Mouse (Mus musculus) liver, embryonic 15.5 days (tissue): Measurements from ENCODE around the gene Asxl1. TPM values are rescaled to one million over a fixed set of nuclear protein-coding genes. Genes with fewer than 3 reads are reported as not detected.
A peak's percentile ranks its signal among the peaks of the same experiment; 100 is the strongest.

ENCODE experiments used
- ATAC-seq: fragments of 200-750 bp; cut with Nextera tagmentation; 2 replicates; pipeline ENCODE4 v1.8.0; 2017; ENCODE audit warnings: moderate number of reproducible peaks, mild to moderate bottlenecking, moderate library complexity; ENCODE audit not compliant: insufficient read depth
- H3K27ac ChIP-seq: fragments of 300-500 bp; sonication (generic); replicated peaks from 2 replicates; pipeline ENCODE4 v1.5.1; 2015; ENCODE audit warnings: mild to moderate bottlenecking, inconsistent platforms
- H3K27me3 ChIP-seq: fragments of 300-500 bp; sonication (generic); 2 replicates; pipeline ENCODE4 v1.6.1; 2015; ENCODE audit warnings: mild to moderate bottlenecking, inconsistent platforms
- H3K36me3 ChIP-seq: fragments of 300-500 bp; sonication (generic); replicated peaks from 2 replicates; pipeline ENCODE4 v1.6.1; 2015; ENCODE audit warnings: moderate library complexity, mild to moderate bottlenecking, inconsistent platforms
- H3K4me1 ChIP-seq: fragments of 300-500 bp; sonication (generic); replicated peaks from 2 replicates; pipeline ENCODE4 v1.6.1; 2015; ENCODE audit warnings: inconsistent platforms
- H3K4me2 ChIP-seq: fragments of 300-500 bp; sonication (generic); 2 replicates; pipeline ENCODE4 v1.6.1; 2015; ENCODE audit warnings: moderate library complexity, mild to moderate bottlenecking, inconsistent platforms
- H3K4me3 ChIP-seq: fragments of 300-500 bp; sonication (generic); replicated peaks from 2 replicates; pipeline ENCODE4 v1.5.1; 2015; ENCODE audit warnings: mild to moderate bottlenecking, inconsistent platforms
- H3K9ac ChIP-seq: fragments of 300-500 bp; sonication (generic); 2 replicates; pipeline ENCODE4 v1.6.1; 2015; ENCODE audit warnings: moderate library complexity, mild to moderate bottlenecking, inconsistent platforms
- H3K9me3 ChIP-seq: fragments of 300-500 bp; sonication (generic); replicated peaks from 2 replicates; pipeline ENCODE4 v1.6.1; 2016; ENCODE audit warnings: inconsistent platforms
- WGBS: fragments of 180-500 bp; shearing (Covaris S2); methylation state at CpG from one replicate; pipeline ENCODE4 v1.1.7; 2015; ENCODE audit warnings: mixed read lengths; ENCODE audit not compliant: insufficient replicate concordance; 5-methylcytosine and 5-hydroxymethylcytosine counted together
- polyA plus RNA-seq: library from polyadenylated mRNA; unstranded; fragments of >200 nt; fragmentation: Nextera tagmentation; extraction: Ambion mirVana; gene quantifications from 2 replicates; pipeline ENCODE4 v1.2.1, GENCODE M21; 2015

Gene Asxl1
- polyA plus RNA-seq, 1 experiment from 2014 or later: 6.4 TPM

DNA sequence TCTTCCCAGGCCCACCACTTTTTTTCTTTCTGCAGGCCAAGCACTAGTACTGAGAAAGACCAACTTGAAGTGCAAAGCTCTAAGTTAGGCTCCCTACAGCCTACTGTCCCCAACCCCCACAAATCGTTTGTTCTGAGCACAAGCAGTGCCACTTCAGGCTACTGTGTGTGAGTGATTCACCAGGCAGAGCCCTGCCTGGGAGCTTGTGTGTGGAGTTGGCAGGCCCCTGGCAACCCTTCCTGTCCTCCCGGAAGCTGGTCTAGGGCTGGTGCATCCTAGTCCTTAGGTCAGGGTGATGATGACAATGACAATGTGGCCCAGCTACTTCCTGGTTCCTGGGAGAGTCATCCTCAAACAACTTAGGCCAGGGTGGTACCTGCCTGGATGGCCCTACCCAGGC lies 82.9 kb downstream of the Asxl1 start:
- H3K36me3 ChIP-seq: peaks cover 58% of the 10 kb centered on the region
- WGBS: 51% methylated on average over 2 of the region's 2 CpGs
- no peaks in the 10 kb centered on the region for H3K27me3 ChIP-seq
- no peak overlapping the region for H3K27ac ChIP-seq
- no peak overlapping the region for H3K4me2 ChIP-seq
- no peak overlapping the region for H3K9ac ChIP-seq
- no peaks in the 10 kb centered on the region for H3K9me3 ChIP-seq
- H3K4me1 ChIP-seq: peaks cover 72% of the 10 kb centered on the region
- no peak for ATAC-seq
- H3K4me3 ChIP-seq: no peak overlapping the region

DNA sequence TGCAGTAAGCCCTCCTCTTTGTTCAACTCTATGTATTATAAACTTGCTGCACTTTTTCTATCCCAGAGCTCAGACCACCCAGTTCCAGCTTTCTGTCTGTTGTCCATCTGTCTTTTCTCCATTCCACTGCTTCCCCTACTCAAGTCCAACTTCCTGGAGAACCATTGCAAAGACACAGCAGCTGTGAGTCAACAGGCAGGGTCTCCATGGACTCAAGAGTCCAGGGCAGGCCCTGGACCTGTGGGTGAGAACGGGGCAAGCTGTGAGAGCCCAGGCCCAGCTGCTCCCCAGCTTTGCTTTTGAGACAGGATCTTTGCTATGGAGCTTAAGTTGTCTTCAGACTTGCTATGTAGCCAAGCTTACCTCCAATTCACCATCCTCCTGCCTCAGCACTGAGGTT lies 84.9 kb downstream of the Asxl1 start:
- no peak for ATAC-seq
- Histone ChIP-seq H3K27ac (no peak overlapping the region), H3K36me3 (peaks cover 55% of the 10 kb centered on the region), H3K9ac (no peak overlapping the region), H3K4me2 (no peak overlapping the region), H3K9me3 (no peaks in the 10 kb centered on the region), H3K4me1 (peaks cover 73% of the 10 kb centered on the region), H3K4me3 (no peak overlapping the region), H3K27me3 (no peaks in the 10 kb centered on the region)
- 82% methylated on average over 1 of the region's 1 CpGs for WGBS

GRCm38 (mm10) chr2:153432492-153432891 lies 86.9 kb downstream of the Asxl1 start:
- 50% methylated on average over 7 of the region's 7 CpGs for WGBS
- H3K4me3 ChIP-seq: no peak overlapping the region
- H3K27me3 ChIP-seq: no peaks in the 10 kb centered on the region
- peaks cover 77% of the 10 kb centered on the region for H3K4me1 ChIP-seq
- H3K36me3 ChIP-seq: peaks cover 61% of the 10 kb centered on the region
- H3K27ac ChIP-seq: 0 out of 2 replicates have a peak overlapping the region, but pooled peaks have one; percentile 2
- H3K9ac ChIP-seq: no peak overlapping the region
- no peak overlapping the region for H3K4me2 ChIP-seq
- ATAC-seq: no peak
- H3K9me3 ChIP-seq: no peaks in the 10 kb centered on the region

GRCm38 (mm10) chr2:153433859-153434258 lies 88.2 kb downstream of the Asxl1 start:
- Histone ChIP-seq H3K27ac (no peak overlapping the region), H3K9ac (no peak overlapping the region), H3K9me3 (no peaks in the 10 kb centered on the region), H3K4me1 (peaks cover 74% of the 10 kb centered on the region), H3K27me3 (no peaks in the 10 kb centered on the region), H3K4me2 (no peak overlapping the region), H3K36me3 (peaks cover 53% of the 10 kb centered on the region), H3K4me3 (no peak overlapping the region)
- 58% methylated on average over 3 of the region's 3 CpGs for WGBS
- ATAC-seq: no peak

DNA sequence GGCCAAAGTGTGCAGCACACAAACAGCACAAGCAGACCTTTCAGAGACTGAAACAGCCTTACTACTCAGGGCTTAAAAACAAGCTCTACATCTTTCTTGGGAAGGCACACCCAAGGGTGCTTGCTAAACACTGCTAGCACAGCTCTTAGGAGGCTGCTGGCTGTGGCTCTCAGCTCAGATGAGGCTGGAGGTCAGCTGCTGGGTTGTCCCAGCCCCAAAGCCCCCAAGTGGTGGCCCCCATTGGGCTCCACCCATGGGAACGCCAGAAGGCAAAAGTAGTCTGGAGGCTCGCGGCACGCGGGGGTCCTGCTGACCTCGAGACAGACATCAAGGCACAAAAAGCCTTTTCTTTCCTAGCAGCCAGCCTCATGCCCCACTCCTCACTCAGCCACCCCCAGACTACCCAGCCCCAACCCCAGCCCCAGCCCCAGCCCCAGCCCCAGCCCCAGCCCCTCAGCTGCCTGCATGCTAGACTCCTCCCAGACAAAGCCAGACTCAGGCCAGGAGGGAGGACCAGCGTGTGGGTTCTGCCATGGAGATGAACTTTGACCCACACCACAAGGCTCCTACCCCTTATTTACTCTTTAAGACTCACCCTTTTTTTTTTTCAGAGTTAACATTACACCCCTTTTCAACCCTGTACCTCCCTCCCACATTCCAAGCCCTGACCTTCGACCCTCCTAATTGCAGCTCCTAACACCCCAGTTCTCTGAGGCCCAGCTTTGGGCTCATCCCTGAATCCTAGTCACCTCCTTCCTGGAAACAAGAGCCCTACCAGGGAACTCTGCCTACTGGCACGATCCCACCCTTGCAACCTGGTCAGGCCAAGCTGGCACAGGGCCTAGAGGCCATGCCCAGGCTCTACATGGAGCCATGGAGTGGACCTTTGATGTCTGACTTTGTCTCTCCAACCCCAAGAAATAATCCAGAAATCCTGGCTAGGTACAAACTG lies 89.5 kb downstream of the Asxl1 start:
- Histone ChIP-seq H3K4me1 (peaks cover 73% of the 10 kb centered on the region), H3K36me3 (peaks cover 41% of the 10 kb centered on the region), H3K27ac (peak overlapping the region; percentile 69), H3K27me3 (no peaks in the 10 kb centered on the region), H3K9me3 (no peaks in the 10 kb centered on the region), H3K4me3 (no peak overlapping the region), H3K4me2 (0 out of 2 replicates have a peak overlapping the region, but pooled peaks have one; percentile 3), H3K9ac (no peak overlapping the region)
- WGBS: 65% methylated on average over 9 of the region's 9 CpGs
- peak; percentile 51 for ATAC-seq

DNA sequence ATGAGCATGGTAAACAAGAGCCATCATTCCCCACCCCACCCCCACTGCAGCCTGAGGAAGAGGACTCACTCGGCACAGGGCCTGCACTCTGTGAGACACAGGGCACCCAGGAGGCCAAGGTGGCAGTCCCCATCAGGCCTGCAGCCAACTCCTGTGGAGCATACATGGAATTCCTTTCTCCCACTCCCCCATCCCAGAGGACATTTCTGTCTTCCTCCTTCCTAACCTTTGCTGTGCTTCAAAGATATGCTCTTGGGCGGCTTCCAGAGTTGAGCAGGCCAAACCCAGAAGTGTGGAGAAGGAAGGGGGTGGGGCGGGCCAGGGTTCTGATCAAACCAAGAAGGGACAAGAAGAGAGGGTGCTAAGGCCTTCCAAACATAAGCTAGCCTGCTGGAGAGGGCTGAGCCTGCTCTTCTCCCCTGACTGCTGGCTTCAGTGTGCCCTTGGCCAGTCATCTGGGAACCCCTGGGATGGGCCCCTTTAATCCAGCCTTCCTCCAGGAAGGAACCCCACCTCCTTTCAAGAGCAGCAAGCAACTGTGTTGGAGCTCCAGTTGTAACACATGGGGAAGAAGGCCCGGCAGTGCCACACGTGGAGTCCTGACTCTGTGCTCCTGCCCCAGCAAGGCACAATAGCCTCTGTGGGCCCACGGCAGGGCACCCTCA lies 91.1 kb downstream of the Asxl1 start:
- no peaks in the 10 kb centered on the region for H3K9me3 ChIP-seq
- H3K27me3 ChIP-seq: no peaks in the 10 kb centered on the region
- no peak overlapping the region for H3K4me3 ChIP-seq
- peaks cover 84% of the 10 kb centered on the region for H3K4me1 ChIP-seq
- H3K27ac ChIP-seq: peak overlapping the region; percentile 69
- peaks cover 25% of the 10 kb centered on the region for H3K36me3 ChIP-seq
- H3K4me2 ChIP-seq: no peak overlapping the region; the same call in 1 of the 2 replicates
- WGBS: 59% methylated on average over 6 of the region's 6 CpGs
- H3K9ac ChIP-seq: no peak overlapping the region
- 0 out of 2 replicates have a peak, but pooled peaks have one; percentile 11 for ATAC-seq

DNA sequence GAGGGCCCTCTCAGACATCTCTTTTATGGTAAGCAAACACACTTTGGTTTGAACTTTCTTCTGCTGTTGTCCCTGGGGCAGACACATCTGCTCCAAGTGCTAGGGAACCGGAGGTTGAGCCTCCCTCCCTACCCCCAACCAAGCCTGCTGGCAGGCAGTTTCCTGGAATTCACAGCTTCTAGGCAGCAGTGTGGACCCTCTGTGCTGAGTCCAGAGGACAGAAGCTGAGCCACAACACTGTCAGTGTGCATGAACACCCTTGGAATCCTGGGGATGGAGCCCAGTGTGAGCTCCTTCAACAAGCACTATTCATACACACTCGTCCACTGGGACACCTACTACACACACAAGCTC lies 91.7 kb downstream of the Asxl1 start:
- no peak overlapping the region; the same call in 1 of the 2 replicates for H3K4me2 ChIP-seq
- H3K9me3 ChIP-seq: no peaks in the 10 kb centered on the region
- peaks cover 21% of the 10 kb centered on the region for H3K36me3 ChIP-seq
- no peaks in the 10 kb centered on the region for H3K27me3 ChIP-seq
- ATAC-seq: no peak
- no peak overlapping the region for H3K4me3 ChIP-seq
- peaks cover 87% of the 10 kb centered on the region for H3K4me1 ChIP-seq
- 57% methylated on average over 2 of the region's 2 CpGs for WGBS
- peak overlapping the region; percentile 69; the same call in 1 of the 2 replicates for H3K27ac ChIP-seq
- no peak overlapping the region for H3K9ac ChIP-seq

GRCm38 (mm10) chr2:153440755-153441154 lies 95.1 kb downstream of the Asxl1 start:
- Histone ChIP-seq H3K4me2 (no peak overlapping the region), H3K4me1 (peaks cover 88% of the 10 kb centered on the region), H3K9me3 (no peaks in the 10 kb centered on the region), H3K27ac (peak overlapping the region; percentile 57), H3K36me3 (peaks cover 9% of the 10 kb centered on the region), H3K27me3 (peaks cover 35% of the 10 kb centered on the region), H3K9ac (no peak overlapping the region), H3K4me3 (no peak overlapping the region)
- ATAC-seq: no peak
- WGBS: 67% methylated on average over 2 of the region's 2 CpGs

DNA sequence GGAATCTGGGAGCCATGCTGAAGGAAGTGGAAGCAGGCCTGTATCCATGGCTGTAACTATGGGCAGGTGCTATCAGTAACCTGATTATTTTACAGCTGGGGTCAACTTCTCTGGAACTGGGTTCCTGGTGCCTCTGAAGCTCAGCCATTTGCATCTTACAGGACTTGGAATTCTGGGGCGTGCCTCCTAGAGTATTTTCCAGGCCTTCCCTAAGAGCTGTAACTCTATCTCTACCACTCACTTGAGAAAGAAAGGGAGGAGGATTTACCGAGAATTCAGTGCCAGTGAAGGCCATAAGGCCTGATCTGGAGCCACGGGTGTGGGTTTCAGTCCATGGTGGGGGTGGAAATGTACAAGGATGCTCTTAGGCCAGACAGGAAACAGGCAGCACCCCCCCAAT lies 95.6 kb downstream of the Asxl1 start:
- no peak for ATAC-seq
- no peaks in the 10 kb centered on the region for H3K9me3 ChIP-seq
- H3K36me3 ChIP-seq: peaks cover 4% of the 10 kb centered on the region
- no peak overlapping the region for H3K4me2 ChIP-seq
- H3K27ac ChIP-seq: peak overlapping the region; percentile 57; the same call in 1 of the 2 replicates
- H3K27me3 ChIP-seq: peaks cover 38% of the 10 kb centered on the region
- 57% methylated on average over 3 of the region's 3 CpGs for WGBS
- H3K9ac ChIP-seq: no peak overlapping the region
- H3K4me3 ChIP-seq: no peak overlapping the region
- H3K4me1 ChIP-seq: peaks cover 87% of the 10 kb centered on the region

DNA sequence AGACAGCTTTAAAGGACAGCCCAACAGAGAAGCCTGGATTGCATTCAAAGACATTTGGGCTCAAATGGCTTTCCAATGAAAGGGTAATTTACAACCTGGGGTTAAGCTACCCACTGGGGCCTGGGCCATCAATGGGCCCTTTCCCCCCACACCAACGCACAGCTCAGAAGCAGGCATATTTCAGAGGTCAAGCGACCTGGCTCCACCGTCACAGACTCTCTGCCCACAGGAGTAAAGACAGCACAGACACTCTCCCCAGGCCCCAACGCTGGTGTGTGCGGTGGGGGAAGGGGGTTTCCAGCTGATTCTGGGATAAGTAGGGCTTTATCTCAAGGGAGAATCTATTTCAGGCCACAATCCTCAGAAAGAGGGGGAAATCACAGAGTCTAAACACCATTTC lies 97.1 kb downstream of the Asxl1 start:
- H3K36me3 ChIP-seq: no peaks in the 10 kb centered on the region
- H3K4me3 ChIP-seq: peak overlapping the region; percentile 69
- no peak overlapping the region for H3K9ac ChIP-seq

More for the DNA sequence above, 97.1 kb downstream of the Asxl1 start:
- Histone ChIP-seq H3K4me1 (peaks cover 82% of the 10 kb centered on the region), H3K9me3 (no peaks in the 10 kb centered on the region), H3K27ac (no peak overlapping the region), H3K4me2 (peak overlapping the region; percentile 92), H3K27me3 (peaks cover 38% of the 10 kb centered on the region)
- no peak for ATAC-seq
- 45% methylated on average over 5 of the region's 5 CpGs for WGBS
